12 mouse cellular contexts compared by ENCODE assay signal in the genomic region with DNA sequence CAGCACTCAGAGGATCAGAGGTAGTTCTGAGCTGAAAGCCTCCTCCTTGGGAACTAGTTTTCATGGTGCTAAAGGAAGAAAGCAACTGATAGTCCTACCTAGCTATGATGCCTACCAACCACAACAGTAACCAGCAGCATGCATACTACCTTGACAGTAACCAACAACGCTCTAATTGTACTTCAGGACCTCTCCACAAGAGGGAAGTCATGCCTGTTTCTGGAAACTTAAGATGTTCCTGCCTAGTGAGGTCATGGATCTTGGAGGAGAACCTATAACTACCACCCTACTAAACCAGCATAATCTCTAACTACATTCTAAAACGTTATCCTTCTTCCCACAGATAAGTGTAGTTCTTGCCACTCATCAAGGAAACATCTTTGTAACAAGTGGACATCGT. TPM values are rescaled to one million over a fixed set of nuclear protein-coding genes. Genes with fewer than 3 reads are reported as not detected.
DNase-seq lines count a peak whose midpoint lies in the region; ATAC-seq and TF ChIP-seq lines count a peak whose summit lies in the region.
"Had no signal": no experiment of that assay in that cellular context is flagged by ENCODE, and none has a peak within 500 bp of the region (broad histone marks: within the 10 kb centered on the region; RNA-seq: fewer than 3 reads in every experiment).

No protein-coding gene starts in this region.

- POLR2A ChIA-PET in Patski (lab: Charles Lee) = no interaction called here

- H3K9ac ChIP-seq in heart, adult 2 months (ENCODE audit: low read depth, low read length) = no peak overlapping the region
- no peak overlapping the region for H3K9ac ChIP-seq in lung, embryonic 14.5 days
- H3K9ac ChIP-seq: hindbrain, embryonic 13.5 days; limb, embryonic 13.5 days had no signal

- DNase-seq in heart, adult 2 months = no peak
- no peak for DNase-seq in heart, postnatal 4 days
- peak; percentile 53 for DNase-seq in lung, embryonic 14.5 days
- DNase-seq in lung, postnatal 25 days (ENCODE audit: low spot score) = no peak
- DNase-seq in Patski (ENCODE audit: low read depth, low spot score) = no peak
- DNase-seq in naive thymus-derived CD4-positive, alpha-beta T cell, adult 2 months (ENCODE audit: low read depth) = peak; percentile 49
- no peak for DNase-seq in left cerebral cortex, adult 9 months (ENCODE audit: low spot score in 2 of 2)
- no peak for DNase-seq in cerebellum, postnatal 4 days (ENCODE audit: low spot score in 2 of 2)
- DNase-seq: cerebellum, postnatal 36 days had no signal

- 42% methylated on average over 3 of the region's 3 CpGs for WGBS in heart, adult 2 months
- WGBS in lung, embryonic 14.5 days = 41% methylated on average over 3 of the region's 3 CpGs

- TF ChIP-seq POLR2A in heart, adult 2 months (IDR thresholded peaks at IDR 0.05; ENCODE audit: insufficient read depth, low read depth, low read length) = no peak

- CTCF ChIA-PET in Patski (lab: Charles Lee) = interaction anchor here (0.8 to 2.2 kb wide), 9 partner anchors 12 to 93 kb away, joined by 3 to 9 read pairs (median 4); no protein-coding TSS in a partner anchor

- H3K4me3 ChIP-seq in heart, adult 2 months = no peak overlapping the region
- no peak overlapping the region for H3K4me3 ChIP-seq in lung, embryonic 14.5 days (ENCODE audit: low read depth, low read length)
- H3K4me3 ChIP-seq: hindbrain, embryonic 13.5 days; limb, embryonic 13.5 days had no signal

- peaks cover 1% of the 10 kb centered on the region for H3K4me1 ChIP-seq in heart, adult 2 months (ENCODE audit: control insufficient read depth, insufficient read depth, low read length)
- H3K4me1 ChIP-seq in lung, embryonic 14.5 days (ENCODE audit: insufficient read depth) = no peaks in the 10 kb centered on the region

- peak; percentile 46 for TF ChIP-seq CTCF in heart, adult 2 months (IDR thresholded peaks at IDR 0.05)
- peak; percentile 49 for TF ChIP-seq CTCF in lung, embryonic 14.5 days (IDR thresholded peaks at IDR 0.05; ENCODE audit: low read depth)
- TF ChIP-seq CTCF in Patski (IDR thresholded peaks at IDR 0.05) = peak; percentile 66

- in situ Hi-C loops in Patski (cut with MboI; ENCODE audit: low pct_unique_long_range_greater_than_20kb) = loop anchor here (5.0 kb wide), 1 partner anchor 74 kb away; no protein-coding TSS in a partner anchor

- H3K27me3 ChIP-seq in heart, adult 2 months (ENCODE audit: control insufficient read depth, insufficient read depth, low read length) = 0 out of 2 replicates have a peak, but pooled peaks cover 3% of the 10 kb centered on the region
- H3K27me3 ChIP-seq in lung, embryonic 14.5 days (ENCODE audit: insufficient read depth, low read length) = no peaks in the 10 kb centered on the region
- H3K27me3 ChIP-seq in Patski = peaks cover 16% of the 10 kb centered on the region

- no peak for TF ChIP-seq EP300 in heart, adult 2 months (IDR thresholded peaks at IDR 0.05; ENCODE audit: insufficient read depth, low read depth, low read length)

- no peak overlapping the region for H3K27ac ChIP-seq in heart, adult 2 months
- no peak overlapping the region for H3K27ac ChIP-seq in lung, embryonic 14.5 days (ENCODE audit: low read depth)
- H3K27ac ChIP-seq: hindbrain, embryonic 13.5 days; limb, embryonic 13.5 days had no signal

- H3K4me2 ChIP-seq in lung, embryonic 14.5 days = no peak overlapping the region
- H3K4me2 ChIP-seq: hindbrain, embryonic 13.5 days; limb, embryonic 13.5 days had no signal

- intact Hi-C loops in heart, adult 2 months (cut with DNase I) = loop anchor here (10.0 kb wide), 1 partner anchor 126 kb away; a partner anchor contains a TSS

- H3K79me2 ChIP-seq in heart, adult 2 months (replicated peaks; ENCODE audit: control insufficient read depth, insufficient read depth, low read length) = 0 out of 2 replicates have a peak, but pooled peaks cover 1% of the 10 kb centered on the region

- ATAC-seq in lung, embryonic 14.5 days (ENCODE audit: insufficient read depth) = no peak
- peak; percentile 38 for ATAC-seq in Patski
- ATAC-seq: midbrain, embryonic 16.5 days had no signal

- no peaks in the 10 kb centered on the region; the same call in 1 of the 2 replicates for H3K36me3 ChIP-seq in heart, adult 2 months (ENCODE audit: control insufficient read depth, insufficient read depth, low read length)
- peaks cover 15% of the 10 kb centered on the region for H3K36me3 ChIP-seq in lung, embryonic 14.5 days (ENCODE audit: insufficient read depth)

- H3K9me3 ChIP-seq in lung, embryonic 14.5 days (ENCODE audit: low read depth, low read length) = no peaks in the 10 kb centered on the region
- H3K9me3 ChIP-seq: hindbrain, embryonic 13.5 days; limb, embryonic 13.5 days had no signal

RNA-seq across cellular contexts. Expression of a gene that starts 1.9 kb away (rescaled TPM):
- total RNA-seq in heart, adult 2 months (2021) = 10 to 100 TPM; 62.0 to 64.1 TPM
- polyA plus RNA-seq in heart, adult 2 months (2012; rRNA removed) = 43.9 and 65.8 TPM in 2 replicates
- total RNA-seq in heart, postnatal 4 days (2021) = 10 to 100 TPM; 60.8 to 62.6 TPM
- 64.6 and 66.0 TPM in 2 replicates for polyA plus RNA-seq in lung, embryonic 14.5 days (2014; fragmentation: Nextera tagmentation; extraction: Ambion mirVana)
- polyA plus RNA-seq in Patski (2021) = 101 TPM

RNA-seq across cellular contexts. Expression of a gene that starts 2.5 kb away (rescaled TPM):
- total RNA-seq in heart, adult 2 months (2021) = not detected
- polyA plus RNA-seq in heart, adult 2 months (2012; rRNA removed) = 1.1 and 2.2 TPM in 2 replicates
- not detected for total RNA-seq in heart, postnatal 4 days (2021)
- 0.29 TPM in 1 of 2 replicates, not detected in the other for polyA plus RNA-seq in lung, embryonic 14.5 days (2014; fragmentation: Nextera tagmentation; extraction: Ambion mirVana)
- 1.1 TPM for polyA plus RNA-seq in Patski (2021)

RNA-seq across cellular contexts. Expression of a gene that starts 28.1 kb away (rescaled TPM):
- 1 to 10 TPM; 3.9 to 4.9 TPM for total RNA-seq in heart, adult 2 months (2021)
- polyA plus RNA-seq in heart, adult 2 months (2012; rRNA removed) = 0.64 and 0.82 TPM in 2 replicates
- 1 to 10 TPM; 5.8 to 7.2 TPM for total RNA-seq in heart, postnatal 4 days (2021)
- polyA plus RNA-seq in lung, embryonic 14.5 days (2014; fragmentation: Nextera tagmentation; extraction: Ambion mirVana) = 8.8 and 10.0 TPM in 2 replicates
- polyA plus RNA-seq in Patski (2021) = 14.3 TPM

RNA-seq across cellular contexts. Expression of a gene that starts 36.9 kb away (rescaled TPM):
- total RNA-seq in heart, adult 2 months (2021) = under 1 TPM in 1 of 2 experiments, not detected in 1; 0.27 TPM
- polyA plus RNA-seq in heart, adult 2 months (2012; rRNA removed) = 0.67 and 0.96 TPM in 2 replicates
- under 1 TPM; 0.19 to 0.25 TPM for total RNA-seq in heart, postnatal 4 days (2021)
- 0.99 and 2.0 TPM in 2 replicates for polyA plus RNA-seq in lung, embryonic 14.5 days (2014; fragmentation: Nextera tagmentation; extraction: Ambion mirVana)
- polyA plus RNA-seq in Patski (2021) = 0.17 TPM

RNA-seq across cellular contexts. Expression of a gene that starts 39.0 kb away (rescaled TPM):
- total RNA-seq in heart, adult 2 months (2021) = 1 to 10 TPM in 1 of 2 experiments, under 1 TPM in 1; 0.99 to 1.3 TPM
- 0.44 and 1.2 TPM in 2 replicates for polyA plus RNA-seq in heart, adult 2 months (2012; rRNA removed)
- total RNA-seq in heart, postnatal 4 days (2021) = 1 to 10 TPM; 1.3 to 2.5 TPM
- 2.0 and 2.5 TPM in 2 replicates for polyA plus RNA-seq in lung, embryonic 14.5 days (2014; fragmentation: Nextera tagmentation; extraction: Ambion mirVana)
- 0.19 TPM for polyA plus RNA-seq in Patski (2021)

Comparison
In these comparisons a context has a peak if more than half of its experiments do, and no peak if none do; other contexts are left out.
1. DNase-seq: peak in lung, embryonic 14.5 days (single experiment) and naive thymus-derived CD4-positive, alpha-beta T cell, adult 2 months (single experiment); none in heart, adult 2 months (0 of 2), heart, postnatal 4 days (single experiment), lung, postnatal 25 days (single experiment), Patski (single experiment), left cerebral cortex, adult 9 months (0 of 2) and cerebellum, postnatal 4 days (0 of 2).
2. Peak in every context shown above with its lines, with median percentiles within 50 percentile points of each other: CTCF ChIP-seq.